Comparison of ENCODE assay signal across 9 mouse cellular contexts in the genomic region with DNA sequence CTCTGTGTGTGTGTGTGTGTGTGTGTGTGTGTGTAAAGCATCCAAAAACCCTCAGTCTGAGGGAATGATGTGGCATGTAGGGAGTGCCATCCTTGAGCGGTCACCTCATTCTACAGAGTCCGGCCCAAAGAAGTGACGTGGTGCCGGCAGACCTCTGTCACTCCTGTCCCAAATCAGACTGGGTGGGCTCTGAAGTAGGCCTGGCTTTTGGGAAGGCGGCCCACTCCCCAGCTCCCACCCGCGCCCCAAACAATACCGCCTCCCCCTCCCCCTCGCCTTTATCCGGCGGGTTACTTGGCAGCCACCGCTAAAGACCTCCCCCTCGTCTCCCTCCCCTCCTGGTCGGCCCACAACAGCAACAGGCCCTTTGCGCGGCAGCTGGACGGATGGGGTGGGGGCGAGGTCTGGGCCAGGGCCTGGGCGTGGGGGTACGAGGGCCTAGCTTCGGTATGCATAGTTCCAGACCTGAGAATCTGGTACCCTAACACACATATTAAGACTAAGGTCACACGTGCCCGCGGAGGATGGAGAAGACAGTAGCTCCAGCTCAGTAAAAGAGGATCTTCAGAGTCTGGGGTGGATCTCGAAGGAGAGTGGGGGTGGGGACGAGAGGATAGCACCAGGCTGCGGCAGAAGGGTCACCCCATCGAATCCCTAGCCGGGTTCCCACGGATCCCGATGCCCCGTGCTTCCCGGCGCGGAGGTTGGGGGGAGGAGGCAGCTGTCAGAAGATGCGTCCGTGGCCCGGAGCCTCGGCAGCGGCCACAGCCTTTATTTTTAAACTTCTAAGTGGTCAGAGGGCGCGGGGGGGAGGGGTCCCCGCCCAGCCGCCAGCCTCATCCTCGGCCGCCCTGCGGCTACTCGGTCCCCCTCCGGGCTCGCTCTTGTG. TPM values are rescaled to one million over a fixed set of nuclear protein-coding genes. Genes with fewer than 3 reads are reported as not detected.
DNase-seq lines count a peak whose midpoint lies in the region; ATAC-seq and TF ChIP-seq lines count a peak whose summit lies in the region.
"Had no signal": no experiment of that assay in that cellular context is flagged by ENCODE, and none has a peak within 500 bp of the region (broad histone marks: within the 10 kb centered on the region; RNA-seq: fewer than 3 reads in every experiment).

No protein-coding gene starts in this region.

- no peak for TF ChIP-seq CTCF in hindbrain, postnatal 0 days (IDR thresholded peaks at IDR 0.05; ENCODE audit: low read depth)
- no peak for TF ChIP-seq CTCF in lung, embryonic 14.5 days (IDR thresholded peaks at IDR 0.05; ENCODE audit: low read depth)

- peaks cover 5% of the 10 kb centered on the region; the same call in 1 of the 2 replicates for H3K27me3 ChIP-seq in forebrain, embryonic 10.5 days (ENCODE audit: poor library complexity, severe bottlenecking)
- H3K27me3 ChIP-seq in hindbrain, postnatal 0 days (ENCODE audit: insufficient read depth, low read length): no peaks in the 10 kb centered on the region
- H3K27me3 ChIP-seq in lung, embryonic 14.5 days (ENCODE audit: insufficient read depth, low read length): no peaks in the 10 kb centered on the region

- no peaks in the 10 kb centered on the region for H3K9me3 ChIP-seq in forebrain, embryonic 10.5 days
- no peaks in the 10 kb centered on the region for H3K9me3 ChIP-seq in hindbrain, postnatal 0 days (ENCODE audit: low read length)
- no peaks in the 10 kb centered on the region for H3K9me3 ChIP-seq in lung, embryonic 14.5 days (ENCODE audit: low read depth, low read length)

- intact Hi-C loops in heart, postnatal 25 days (cut with DNase I): no loop called here

- H3K4me3 ChIP-seq in forebrain, embryonic 10.5 days: peak overlapping the region; percentile 78
- H3K4me3 ChIP-seq in hindbrain, postnatal 0 days (ENCODE audit: low read length): peak overlapping the region; percentile 99
- H3K4me3 ChIP-seq in lung, embryonic 14.5 days (ENCODE audit: low read depth, low read length): peak overlapping the region; percentile 98

- peak overlapping the region; percentile 100 for H3K27ac ChIP-seq in forebrain, embryonic 10.5 days
- H3K27ac ChIP-seq in hindbrain, postnatal 0 days: peak overlapping the region; percentile 98
- H3K27ac ChIP-seq in lung, embryonic 14.5 days (ENCODE audit: low read depth): peak overlapping the region; percentile 95

- peak; percentile 34 for ATAC-seq in hindbrain, postnatal 0 days
- peak; percentile 14 for ATAC-seq in lung, embryonic 14.5 days (ENCODE audit: insufficient read depth)

- under 1% methylated on average over 50 of the region's 50 CpGs for WGBS in forebrain, embryonic 10.5 days
- WGBS in hindbrain, postnatal 0 days: under 1% methylated on average over 46 of the region's 50 CpGs
- 0% methylated on average over 50 of the region's 50 CpGs for WGBS in lung, embryonic 14.5 days

- peaks cover 30% of the 10 kb centered on the region for H3K36me3 ChIP-seq in forebrain, embryonic 10.5 days (replicated peaks)
- H3K36me3 ChIP-seq in hindbrain, postnatal 0 days (ENCODE audit: insufficient read depth, low read length): no peaks in the 10 kb centered on the region
- H3K36me3 ChIP-seq in lung, embryonic 14.5 days (ENCODE audit: insufficient read depth): no peaks in the 10 kb centered on the region

- H3K4me1 ChIP-seq in forebrain, embryonic 10.5 days: peaks cover 90% of the 10 kb centered on the region
- H3K4me1 ChIP-seq in hindbrain, postnatal 0 days (ENCODE audit: insufficient read depth, low read length): peaks cover 42% of the 10 kb centered on the region
- H3K4me1 ChIP-seq in lung, embryonic 14.5 days (ENCODE audit: insufficient read depth): peaks cover 26% of the 10 kb centered on the region

- DNase-seq in heart, adult 11 months: peak; percentile 98
- no peak for DNase-seq in heart, postnatal 25 days (ENCODE audit: low spot score)
- peak; percentile 48 for DNase-seq in NIH3T3 (ENCODE audit: low read depth)
- DNase-seq in forebrain, embryonic 10.5 days (ENCODE audit: extremely low spot score, low spot score): peak; percentile 68
- DNase-seq in hindbrain, postnatal 0 days (ENCODE audit: low spot score): peak; percentile 72
- peak; percentile 72 for DNase-seq in lung, embryonic 14.5 days
- peak; percentile 56 for DNase-seq in retina, embryonic 14.5 days (ENCODE audit: low spot score)
- no peak for DNase-seq in frontal cortex, postnatal 25 days (ENCODE audit: low spot score in 2 of 2)

- peak overlapping the region; percentile 99 for H3K9ac ChIP-seq in hindbrain, postnatal 0 days (replicated peaks; ENCODE audit: low read length)
- peak overlapping the region; percentile 98 for H3K9ac ChIP-seq in lung, embryonic 14.5 days

- H3K4me2 ChIP-seq in hindbrain, postnatal 0 days (ENCODE audit: low read depth, low read length): peak overlapping the region; percentile 81
- peak overlapping the region; percentile 94 for H3K4me2 ChIP-seq in lung, embryonic 14.5 days

RNA-seq across cellular contexts. Expression of gene Map7d1, which starts 0.8 kb away (rescaled TPM):
- total RNA-seq in heart, postnatal 25 days (2021): 100 to 1,000 TPM; 255 to 285 TPM
- 45.6 and 47.1 TPM in 2 replicates for polyA plus RNA-seq in forebrain, embryonic 10.5 days (2016; fragmentation: Nextera tagmentation; extraction: Ambion mirVana)
- 106 and 109 TPM in 2 replicates for total RNA-seq in hindbrain, postnatal 0 days (2014; rRNA removed)
- polyA plus RNA-seq in hindbrain, postnatal 0 days (2015; fragmentation: Nextera tagmentation; extraction: Ambion mirVana): 51.0 and 54.6 TPM in 2 replicates
- polyA plus RNA-seq in lung, embryonic 14.5 days (2014; fragmentation: Nextera tagmentation; extraction: Ambion mirVana): 50.7 and 61.1 TPM in 2 replicates

RNA-seq across cellular contexts. Expression of gene Trappc3, which starts 6.8 kb away (rescaled TPM):
- total RNA-seq in heart, postnatal 25 days (2021): 10 to 100 TPM; 43.2 to 47.1 TPM
- polyA plus RNA-seq in forebrain, embryonic 10.5 days (2016; fragmentation: Nextera tagmentation; extraction: Ambion mirVana): 84.8 and 86.8 TPM in 2 replicates
- total RNA-seq in hindbrain, postnatal 0 days (2014; rRNA removed): 88.9 and 97.4 TPM in 2 replicates
- 187 and 188 TPM in 2 replicates for polyA plus RNA-seq in hindbrain, postnatal 0 days (2015; fragmentation: Nextera tagmentation; extraction: Ambion mirVana)
- polyA plus RNA-seq in lung, embryonic 14.5 days (2014; fragmentation: Nextera tagmentation; extraction: Ambion mirVana): 26.7 and 28.9 TPM in 2 replicates

RNA-seq across cellular contexts. Expression of gene Col8a2, which starts 31.2 kb away (rescaled TPM):
- total RNA-seq in heart, postnatal 25 days (2021): under 1 TPM; 0.75 to 0.81 TPM
- polyA plus RNA-seq in forebrain, embryonic 10.5 days (2016; fragmentation: Nextera tagmentation; extraction: Ambion mirVana): 5.9 and 6.8 TPM in 2 replicates
- total RNA-seq in hindbrain, postnatal 0 days (2014; rRNA removed): 11.6 and 17.7 TPM in 2 replicates
- polyA plus RNA-seq in hindbrain, postnatal 0 days (2015; fragmentation: Nextera tagmentation; extraction: Ambion mirVana): 5.5 and 5.9 TPM in 2 replicates
- polyA plus RNA-seq in lung, embryonic 14.5 days (2014; fragmentation: Nextera tagmentation; extraction: Ambion mirVana): 4.0 and 5.2 TPM in 2 replicates
- total RNA-seq: neutrophil, adult 5-6 weeks had no signal

RNA-seq across cellular contexts. Expression of gene Thrap3, which starts 52.8 kb away (rescaled TPM):
- 100 to 1,000 TPM; 108 to 111 TPM for total RNA-seq in heart, postnatal 25 days (2021)
- 251 and 256 TPM in 2 replicates for polyA plus RNA-seq in forebrain, embryonic 10.5 days (2016; fragmentation: Nextera tagmentation; extraction: Ambion mirVana)
- 85.7 and 128 TPM in 2 replicates for total RNA-seq in hindbrain, postnatal 0 days (2014; rRNA removed)
- polyA plus RNA-seq in hindbrain, postnatal 0 days (2015; fragmentation: Nextera tagmentation; extraction: Ambion mirVana): 108 and 123 TPM in 2 replicates
- polyA plus RNA-seq in lung, embryonic 14.5 days (2014; fragmentation: Nextera tagmentation; extraction: Ambion mirVana): 262 and 268 TPM in 2 replicates

Comparison
In these comparisons a context has a peak if more than half of its experiments do, and no peak if none do; other contexts are left out.
1. DNase-seq: peak in heart, adult 11 months (single experiment), NIH3T3 (single experiment), forebrain, embryonic 10.5 days (single experiment), hindbrain, postnatal 0 days (single experiment), lung, embryonic 14.5 days (single experiment) and retina, embryonic 14.5 days (single experiment); none in heart, postnatal 25 days (single experiment) and frontal cortex, postnatal 25 days (0 of 2).
2. Peak in every context shown above with its lines, with median percentiles within 50 percentile points of each other: H3K27ac ChIP-seq and H3K4me3 ChIP-seq.